In genomic region chr19:5844831-5845318, GRCm38 (mm10) we compare ENCODE assay signal across 8 mouse cellular contexts. TPM values are rescaled to one million over a fixed set of nuclear protein-coding genes. Genes with fewer than 3 reads are reported as not detected.
DNase-seq lines count a peak whose midpoint lies in the region; ATAC-seq and TF ChIP-seq lines count a peak whose summit lies in the region.

No protein-coding gene starts in this region.

- ATAC-seq in hindbrain, embryonic 13.5 days (ENCODE audit: low FRiP score): no peak

- H3K9me3 ChIP-seq in hindbrain, embryonic 13.5 days: no peaks in the 10 kb centered on the region
- no peaks in the 10 kb centered on the region for H3K9me3 ChIP-seq in midbrain, embryonic 10.5 days (replicated peaks)

- no peak for DNase-seq in layer of hippocampus, adult 2 months (ENCODE audit: low spot score in 2 of 2)
- no peak for DNase-seq in layer of hippocampus, adult 8-10 months (ENCODE audit: low spot score in 2 of 2)
- peak; percentile 17 for DNase-seq in c-Kit-positive CD71-positive TER-119-negative erythroid progenitor cells, embryonic 14.5 days (ENCODE audit: low read depth)
- no peak for DNase-seq in midbrain, embryonic 10.5 days (ENCODE audit: low spot score)
- DNase-seq in retina, embryonic 14.5 days (ENCODE audit: low spot score): no peak
- no peak for DNase-seq in layer of hippocampus, adult 9-11 months
- no peak for DNase-seq in gastrocnemius, postnatal 10 days

- H3K4me1 ChIP-seq in hindbrain, embryonic 13.5 days (replicated peaks): peaks cover 86% of the 10 kb centered on the region
- peaks cover 99% of the 10 kb centered on the region for H3K4me1 ChIP-seq in midbrain, embryonic 10.5 days

- H3K27me3 ChIP-seq in hindbrain, embryonic 13.5 days: no peaks in the 10 kb centered on the region
- no peaks in the 10 kb centered on the region for H3K27me3 ChIP-seq in midbrain, embryonic 10.5 days (ENCODE audit: low read depth, poor library complexity, severe bottlenecking)

- 77% methylated on average over 12 of the region's 12 CpGs for WGBS in hindbrain, embryonic 13.5 days
- 82% methylated on average over 12 of the region's 12 CpGs for whole genome bisulfite sequencing in midbrain, embryonic 10.5 days

- H3K27ac ChIP-seq in layer of hippocampus, adult 2 months: peak overlapping the region; percentile 100
- H3K27ac ChIP-seq in hindbrain, embryonic 13.5 days: peak overlapping the region; percentile 98
- H3K27ac ChIP-seq in midbrain, embryonic 10.5 days (replicated peaks): peak overlapping the region; percentile 95

- H3K4me3 ChIP-seq in layer of hippocampus, adult 2 months: peak overlapping the region; percentile 51
- H3K4me3 ChIP-seq in hindbrain, embryonic 13.5 days: peak overlapping the region; percentile 36
- H3K4me3 ChIP-seq in midbrain, embryonic 10.5 days: peak overlapping the region; percentile 49

- 0 out of 2 replicates have a peak overlapping the region, but pooled peaks have one; percentile 60 for H3K9ac ChIP-seq in hindbrain, embryonic 13.5 days

- no peaks in the 10 kb centered on the region for H3K36me3 ChIP-seq in hindbrain, embryonic 13.5 days
- no peaks in the 10 kb centered on the region for H3K36me3 ChIP-seq in midbrain, embryonic 10.5 days

- H3K4me2 ChIP-seq in hindbrain, embryonic 13.5 days: peak overlapping the region; percentile 66

- TF ChIP-seq CTCF in layer of hippocampus, adult 2 months (conservative IDR thresholded peaks at IDR 0.05): no peak

RNA-seq across cellular contexts. Expression of gene Frmd8, which starts 30.2 kb away (rescaled TPM):
- 10 to 100 TPM in 1 of 2 experiments, 1 to 10 TPM in 1; 9.5 to 10.6 TPM for total RNA-seq in layer of hippocampus, adult 2 months (2021)
- total RNA-seq in layer of hippocampus, adult 8-10 months (2022): 10 to 100 TPM; 10.4 to 20.8 (median 16.3) TPM
- 17.5 and 19.3 TPM in 2 replicates for polyA plus RNA-seq in hindbrain, embryonic 13.5 days (2015; fragmentation: Nextera tagmentation; extraction: Ambion mirVana)
- polyA plus RNA-seq in midbrain, embryonic 10.5 days (2016; fragmentation: Nextera tagmentation; extraction: Ambion mirVana): 33.8 and 34.9 TPM in 2 replicates
- 10 to 100 TPM in 1 of 2 experiments, 1 to 10 TPM in 1; 7.4 to 10.3 TPM for total RNA-seq in gastrocnemius, postnatal 10 days (2021)

RNA-seq across cellular contexts. Expression of gene Slc25a45, which starts 32.7 kb away (rescaled TPM):
- 1 to 10 TPM; 3.5 to 3.6 TPM for total RNA-seq in layer of hippocampus, adult 2 months (2021)
- total RNA-seq in layer of hippocampus, adult 8-10 months (2022): 1 to 10 TPM; 3.1 to 7.1 (median 4.5) TPM
- 2.6 and 2.8 TPM in 2 replicates for polyA plus RNA-seq in hindbrain, embryonic 13.5 days (2015; fragmentation: Nextera tagmentation; extraction: Ambion mirVana)
- polyA plus RNA-seq in midbrain, embryonic 10.5 days (2016; fragmentation: Nextera tagmentation; extraction: Ambion mirVana): 2.3 and 2.6 TPM in 2 replicates
- 1 to 10 TPM; 2.6 to 3.5 TPM for total RNA-seq in gastrocnemius, postnatal 10 days (2021)

RNA-seq across cellular contexts. Expression of gene Tigd3, which starts 49.1 kb away (rescaled TPM):
- 1 to 10 TPM; 2.5 to 3.2 TPM for total RNA-seq in layer of hippocampus, adult 2 months (2021)
- total RNA-seq in layer of hippocampus, adult 8-10 months (2022): 1 to 10 TPM; 2.2 to 3.5 (median 2.9) TPM
- polyA plus RNA-seq in hindbrain, embryonic 13.5 days (2015; fragmentation: Nextera tagmentation; extraction: Ambion mirVana): 15.2 and 15.9 TPM in 2 replicates
- polyA plus RNA-seq in midbrain, embryonic 10.5 days (2016; fragmentation: Nextera tagmentation; extraction: Ambion mirVana): 9.5 and 10.8 TPM in 2 replicates
- total RNA-seq in gastrocnemius, postnatal 10 days (2021): under 1 TPM; 0.82 to 0.95 TPM
